Mouse (Mus musculus): ENCODE results near the gene Mrpl46. TPM values are rescaled to one million over a fixed set of nuclear protein-coding genes. Genes with fewer than 3 reads are reported as not detected.

The Mrpl46 gene
- total and polyA plus RNA-seq, 2 experiments from 2014 or later, result 41.4 to 71.5 TPM

- Histone ChIP-seq H3K4me3 (ENCODE audit: low read depth, low read length) (no peak overlapping the region), H3K4me1 (ENCODE audit: control insufficient read depth, insufficient read depth) (peaks cover 9% of the 10 kb centered on the region)
Measured at GRCm38 (mm10) chr7:78785906-78786305, 2.6 kb upstream of the Mrpl46 start.

GRCm38 (mm10) chr7:78778741-78779140 lies 4.6 kb downstream of the Mrpl46 start:
- WGBS, result 97% methylated on average over 5 of the region's 5 CpGs
- Histone ChIP-seq H3K27me3 (ENCODE audit: control insufficient read depth, insufficient read depth, low read length) (no peaks in the 10 kb centered on the region), H3K9ac (replicated peaks; ENCODE audit: low read depth, low read length) (no peak overlapping the region), H3K4me3 (ENCODE audit: low read depth, low read length) (no peak overlapping the region), H3K4me1 (ENCODE audit: control insufficient read depth, insufficient read depth) (peaks cover 9% of the 10 kb centered on the region), H3K9me3 (replicated peaks; ENCODE audit: control insufficient read depth, low read length) (no peaks in the 10 kb centered on the region), H3K27ac (ENCODE audit: low read depth) (no peak overlapping the region), H3K36me3 (replicated peaks; ENCODE audit: control insufficient read depth, insufficient read depth, low read length) (peaks cover 66% of the 10 kb centered on the region), H3K4me2 (ENCODE audit: low read depth, low read length) (no peak overlapping the region)
- no peak for DNase-seq (ENCODE audit: low spot score)
- ATAC-seq (ENCODE audit: insufficient read depth, low read depth), result no peak
- TF ChIP-seq CTCF (IDR thresholded peaks at IDR 0.05; ENCODE audit: low read depth) (no peak), EP300 (IDR thresholded peaks at IDR 0.05; ENCODE audit: low read depth) (no peak)

More at GRCm38 (mm10) chr7:78785906-78786305, 2.6 kb upstream of the Mrpl46 start:
- no peak for DNase-seq (ENCODE audit: low spot score)
- peaks cover 30% of the 10 kb centered on the region for H3K36me3 ChIP-seq (replicated peaks; ENCODE audit: control insufficient read depth, insufficient read depth, low read length)
- no peaks in the 10 kb centered on the region for H3K27me3 ChIP-seq (ENCODE audit: control insufficient read depth, insufficient read depth, low read length)
- H3K27ac ChIP-seq (ENCODE audit: low read depth), result no peak overlapping the region
- no peaks in the 10 kb centered on the region for H3K9me3 ChIP-seq (replicated peaks; ENCODE audit: control insufficient read depth, low read length)
- ATAC-seq (ENCODE audit: insufficient read depth, low read depth), result no peak
- 41% methylated on average over 5 of the region's 5 CpGs for WGBS
- no peak overlapping the region for H3K4me2 ChIP-seq (ENCODE audit: low read depth, low read length)
- TF ChIP-seq EP300 (IDR thresholded peaks at IDR 0.05; ENCODE audit: low read depth), result no peak
- no peak for TF ChIP-seq CTCF (IDR thresholded peaks at IDR 0.05; ENCODE audit: low read depth)
- H3K9ac ChIP-seq (replicated peaks; ENCODE audit: low read depth, low read length), result no peak overlapping the region

- DNase-seq (ENCODE audit: low spot score), result no peak
- Histone ChIP-seq H3K4me1 (ENCODE audit: control insufficient read depth, insufficient read depth) (no peaks in the 10 kb centered on the region), H3K4me2 (ENCODE audit: low read depth, low read length) (no peak overlapping the region), H3K4me3 (ENCODE audit: low read depth, low read length) (no peak overlapping the region), H3K36me3 (replicated peaks; ENCODE audit: control insufficient read depth, insufficient read depth, low read length) (peaks cover 27% of the 10 kb centered on the region), H3K9me3 (replicated peaks; ENCODE audit: control insufficient read depth, low read length) (no peaks in the 10 kb centered on the region), H3K9ac (replicated peaks; ENCODE audit: low read depth, low read length) (no peak overlapping the region), H3K27me3 (ENCODE audit: control insufficient read depth, insufficient read depth, low read length) (no peaks in the 10 kb centered on the region), H3K27ac (ENCODE audit: low read depth) (no peak overlapping the region)
- WGBS, result 75% methylated on average over 5 of the region's 5 CpGs
- ATAC-seq (ENCODE audit: insufficient read depth, low read depth), result no peak
- TF ChIP-seq EP300 (IDR thresholded peaks at IDR 0.05; ENCODE audit: low read depth), result no peak
- TF ChIP-seq CTCF (IDR thresholded peaks at IDR 0.05; ENCODE audit: low read depth), result no peak
Measured at GRCm38 (mm10) chr7:78770936-78771335, 12.4 kb downstream of the Mrpl46 start.

GRCm38 (mm10) chr7:78769075-78769652 lies 14.2 kb downstream of the Mrpl46 start:
- TF ChIP-seq EP300 (IDR thresholded peaks at IDR 0.05; ENCODE audit: low read depth) (no peak), CTCF (IDR thresholded peaks at IDR 0.05; ENCODE audit: low read depth) (no peak)
- no peak for DNase-seq (ENCODE audit: low spot score)
- Histone ChIP-seq H3K36me3 (replicated peaks; ENCODE audit: control insufficient read depth, insufficient read depth, low read length) (peaks cover 9% of the 10 kb centered on the region; the same call in 1 of the 2 replicates), H3K4me2 (ENCODE audit: low read depth, low read length) (no peak overlapping the region), H3K27ac (ENCODE audit: low read depth) (no peak overlapping the region), H3K9ac (replicated peaks; ENCODE audit: low read depth, low read length) (no peak overlapping the region), H3K4me1 (ENCODE audit: control insufficient read depth, insufficient read depth) (no peaks in the 10 kb centered on the region), H3K4me3 (ENCODE audit: low read depth, low read length) (no peak overlapping the region), H3K27me3 (ENCODE audit: control insufficient read depth, insufficient read depth, low read length) (no peaks in the 10 kb centered on the region), H3K9me3 (replicated peaks; ENCODE audit: control insufficient read depth, low read length) (no peaks in the 10 kb centered on the region)
- ATAC-seq (ENCODE audit: insufficient read depth, low read depth), result no peak
- WGBS, result 37% methylated on average over 7 of the region's 7 CpGs

- DNase-seq (ENCODE audit: low spot score) (no peak), ATAC-seq (ENCODE audit: insufficient read depth, low read depth) (no peak)
- Histone ChIP-seq H3K4me3 (ENCODE audit: low read depth, low read length) (no peak overlapping the region), H3K4me1 (ENCODE audit: control insufficient read depth, insufficient read depth) (no peaks in the 10 kb centered on the region), H3K36me3 (replicated peaks; ENCODE audit: control insufficient read depth, insufficient read depth, low read length) (no peaks in the 10 kb centered on the region), H3K9ac (replicated peaks; ENCODE audit: low read depth, low read length) (no peak overlapping the region), H3K4me2 (ENCODE audit: low read depth, low read length) (no peak overlapping the region), H3K27ac (ENCODE audit: low read depth) (no peak overlapping the region), H3K27me3 (ENCODE audit: control insufficient read depth, insufficient read depth, low read length) (no peaks in the 10 kb centered on the region), H3K9me3 (replicated peaks; ENCODE audit: control insufficient read depth, low read length) (no peaks in the 10 kb centered on the region)
- WGBS, result 82% methylated on average over 12 of the region's 12 CpGs
- TF ChIP-seq EP300 (IDR thresholded peaks at IDR 0.05; ENCODE audit: low read depth), result no peak
- TF ChIP-seq CTCF (IDR thresholded peaks at IDR 0.05; ENCODE audit: low read depth), result no peak
Measured at GRCm38 (mm10) chr7:78767929-78768531, 15.3 kb downstream of the Mrpl46 start.
